Mouse (Mus musculus) MEL (cell line): Measurements from ENCODE around the gene Rmdn2.

Experiments
- CHD1 ChIP-seq: IDR thresholded peaks from 2 replicates; pipeline ENCODE4 v1.6.1; 2012; ENCODE audit warnings: low read depth, mild to moderate bottlenecking, inconsistent platforms, low read length, improper control_type of control experiment
- CTCF ChIP-seq, 3 experiments: IDR thresholded peaks in 2 of 3; conservative IDR thresholded peaks in 1 of 3; 2 replicates each; pipeline ENCODE4 v1.5.1; 2011 to 2012; ENCODE audit warnings: low read length in 3 of 3, low read depth in 2 of 3, mild to moderate bottlenecking in 2 of 3, improper control_type of control experiment in 1 of 3, inconsistent platforms in 1 of 3, mixed read lengths in 1 of 3, moderate library complexity in 1 of 3; ENCODE audit not compliant: control insufficient read depth in 1 of 3, insufficient read depth in 1 of 3, poor library complexity in 1 of 3, severe bottlenecking in 1 of 3
- MYC ChIP-seq: IDR thresholded peaks from 2 replicates; pipeline ENCODE4 v1.6.1; 2011; ENCODE audit warnings: low read depth, mild to moderate bottlenecking, low read length, improper control_type of control experiment, moderate library complexity
- POLR2A ChIP-seq, 2 experiments: IDR thresholded peaks; 2 replicates each; pipeline ENCODE4 v1.6.1; 2011 to 2012; ENCODE audit warnings: low read length in 2 of 2, mild to moderate bottlenecking in 2 of 2, control low read depth in 1 of 2, improper control_type of control experiment in 1 of 2, low read depth in 1 of 2, moderate library complexity in 1 of 2; ENCODE audit not compliant: control insufficient read depth in 1 of 2, insufficient read depth in 1 of 2, poor library complexity in 1 of 2
- RAD21 ChIP-seq: IDR thresholded peaks from 2 replicates; pipeline ENCODE4 v1.6.1; 2011; ENCODE audit warnings: mild to moderate bottlenecking, low read depth, low read length, improper control_type of control experiment
- RCOR1 ChIP-seq: IDR thresholded peaks from 2 replicates; pipeline ENCODE4 v1.6.1; 2012; ENCODE audit warnings: low read depth, mild to moderate bottlenecking, inconsistent platforms, low read length, improper control_type of control experiment
- SIN3A ChIP-seq: IDR thresholded peaks from 2 replicates; pipeline ENCODE4 v1.6.1; 2012; ENCODE audit warnings: low read length, improper control_type of control experiment, inconsistent platforms
- USF1 ChIP-seq: IDR thresholded peaks from 2 replicates; pipeline ENCODE4 v1.6.1; 2014; ENCODE audit warnings: low read depth, mild to moderate bottlenecking, inconsistent platforms, low read length, improper control_type of control experiment, moderate library complexity

DNA sequence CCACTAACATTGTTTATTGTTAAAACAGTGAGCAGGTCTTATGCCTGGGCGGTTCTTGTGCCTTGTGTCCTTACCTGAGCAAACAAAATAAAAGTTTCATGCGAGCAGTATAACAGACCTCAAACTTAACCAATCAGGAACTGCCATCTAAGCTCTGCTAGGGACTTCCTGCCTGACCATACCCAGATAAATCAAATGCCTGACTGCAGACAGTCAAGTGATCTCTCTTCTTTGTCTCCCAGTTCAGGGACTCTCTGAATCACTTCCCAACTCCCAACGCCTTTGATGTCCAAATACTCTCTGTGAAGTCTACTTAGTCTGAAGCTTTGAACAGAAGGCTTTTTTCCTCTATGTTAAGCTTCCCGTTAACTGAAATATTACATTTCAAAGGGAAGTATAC, 28.2 kb upstream of the Rmdn2 start:
- TF ChIP-seq SIN3A (no peak), USF1 (no peak), RAD21 (no peak), RCOR1 (no peak), CHD1 (no peak), POLR2A (IDR thresholded peaks at IDR 0.05; ENCODE audit: control insufficient read depth in 1 of 2, insufficient read depth in 1 of 2, low read depth in 1 of 2, low read length in 2 of 2, poor library complexity in 1 of 2) (no peak), CTCF (IDR thresholded peaks at IDR 0.05 in 2 of 3, conservative IDR thresholded peaks at IDR 0.05 in 1 of 3; ENCODE audit: control insufficient read depth in 1 of 3, insufficient read depth in 1 of 3, low read depth in 2 of 3, low read length in 3 of 3, poor library complexity in 1 of 3, severe bottlenecking in 1 of 3) (no peak), MYC (no peak)
